Mouse (Mus musculus): ENCODE data around the gene Tmem202.

Gene Tmem202

GRCm38 (mm10) chr9:59539441-59540137, at the start of gene Tmem202, which contains the start of gene Hexa:
Tmem202 (minus strand) TSS chr9:59539847.
Hexa (plus strand) TSS chr9:59539540.
- peak; percentile 79 for DNase-seq (ENCODE audit: low read depth, low spot score)

- DNase-seq (ENCODE audit: low read depth, low spot score): peak; percentile 17
Measured at GRCm38 (mm10) chr9:59588710-59589671, 49.3 kb upstream of the Tmem202 start.

- DNase-seq (ENCODE audit: low read depth, low spot score): no peak
Measured at GRCm38 (mm10) chr9:59588252-59588651, 48.6 kb upstream of the Tmem202 start.

- peak; percentile 79 for DNase-seq (ENCODE audit: low read depth, low spot score)
Measured at GRCm38 (mm10) chr9:59584871-59585308, 45.2 kb upstream of the Tmem202 start.

GRCm38 (mm10) chr9:59578505-59578867, 38.8 kb upstream of the Tmem202 start:
- DNase-seq (ENCODE audit: low read depth, low spot score): no peak

- peak; percentile 98 for DNase-seq (ENCODE audit: low read depth, low spot score)
Measured at GRCm38 (mm10) chr9:59577844-59578504, 38.3 kb upstream of the Tmem202 start, which contains the start of gene Celf6. Celf6 (plus strand) TSS chr9:59577917.

GRCm38 (mm10) chr9:59577401-59577800, 37.8 kb upstream of the Tmem202 start:
- no peak for DNase-seq (ENCODE audit: low read depth, low spot score)

GRCm38 (mm10) chr9:59571852-59572251, 32.2 kb upstream of the Tmem202 start:
- no peak for DNase-seq (ENCODE audit: low read depth, low spot score)

- peak; percentile 56 for DNase-seq (ENCODE audit: low read depth, low spot score)
Measured at GRCm38 (mm10) chr9:59567111-59567510, 27.5 kb upstream of the Tmem202 start.

- peak; percentile 48 for DNase-seq (ENCODE audit: low read depth, low spot score)
Measured at GRCm38 (mm10) chr9:59565600-59565999, 26.0 kb upstream of the Tmem202 start.

GRCm38 (mm10) chr9:59553719-59554118, 14.1 kb upstream of the Tmem202 start:
- DNase-seq (ENCODE audit: low read depth, low spot score): no peak

- no peak for DNase-seq (ENCODE audit: low read depth, low spot score)
Measured at GRCm38 (mm10) chr9:59552610-59553009, 13.0 kb upstream of the Tmem202 start.

GRCm38 (mm10) chr9:59551620-59552031, 12.0 kb upstream of the Tmem202 start:
- no peak for DNase-seq (ENCODE audit: low read depth, low spot score)

- DNase-seq (ENCODE audit: low read depth, low spot score): no peak
Measured at GRCm38 (mm10) chr9:59551017-59551416, 11.4 kb upstream of the Tmem202 start.

GRCm38 (mm10) chr9:59550077-59550476, 10.4 kb upstream of the Tmem202 start:
- DNase-seq (ENCODE audit: low read depth, low spot score): no peak

- no peak for DNase-seq (ENCODE audit: low read depth, low spot score)
Measured at GRCm38 (mm10) chr9:59548961-59549487, 9.4 kb upstream of the Tmem202 start.

- DNase-seq (ENCODE audit: low read depth, low spot score): no peak
Measured at GRCm38 (mm10) chr9:59547869-59548268, 8.2 kb upstream of the Tmem202 start.

- DNase-seq (ENCODE audit: low read depth, low spot score): no peak
Measured at GRCm38 (mm10) chr9:59544739-59545138, 5.1 kb upstream of the Tmem202 start.

- DNase-seq (ENCODE audit: low read depth, low spot score): no peak
Measured at GRCm38 (mm10) chr9:59542766-59543324, 3.2 kb upstream of the Tmem202 start.

- no peak for DNase-seq (ENCODE audit: low read depth, low spot score)
Measured at GRCm38 (mm10) chr9:59541617-59542016, 2.0 kb upstream of the Tmem202 start.

GRCm38 (mm10) chr9:59537651-59538050, 2.0 kb downstream of the Tmem202 start:
- no peak for DNase-seq (ENCODE audit: low read depth, low spot score)

All from forelimb bud, embryonic 11.5 days (tissue).